Mouse (Mus musculus) right cerebral cortex, postnatal 14 days (tissue): Measurements from ENCODE around the gene Uvrag.
A peak's percentile ranks its signal among the peaks of the same experiment; 100 is the strongest.

Experiments used
- DNase-seq: peaks from one replicate; pipeline ENCODE4 v3.0.0; 2022

Uvrag gene

DNA sequence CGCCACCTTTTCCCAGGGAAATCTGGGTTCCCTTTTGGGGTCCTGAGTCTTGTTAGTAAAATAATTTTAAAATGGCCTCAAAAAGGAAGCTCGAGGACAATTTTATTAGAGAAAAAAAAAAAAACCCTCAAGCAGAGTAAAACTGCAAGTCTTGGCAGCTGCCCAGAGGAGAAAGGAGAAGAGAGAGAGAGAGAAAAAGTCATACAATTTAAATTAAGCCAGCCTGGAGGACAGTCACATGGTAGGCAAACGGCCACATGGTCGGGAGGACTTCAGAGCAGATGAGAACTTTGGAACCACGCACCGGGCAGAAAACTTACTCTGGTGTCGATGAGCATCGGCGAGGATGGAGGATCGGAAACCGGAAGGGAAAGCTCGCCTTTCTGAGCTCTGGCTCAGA, 269.1 kb downstream of the Uvrag start:
- peak; percentile 25 for DNase-seq

DNA sequence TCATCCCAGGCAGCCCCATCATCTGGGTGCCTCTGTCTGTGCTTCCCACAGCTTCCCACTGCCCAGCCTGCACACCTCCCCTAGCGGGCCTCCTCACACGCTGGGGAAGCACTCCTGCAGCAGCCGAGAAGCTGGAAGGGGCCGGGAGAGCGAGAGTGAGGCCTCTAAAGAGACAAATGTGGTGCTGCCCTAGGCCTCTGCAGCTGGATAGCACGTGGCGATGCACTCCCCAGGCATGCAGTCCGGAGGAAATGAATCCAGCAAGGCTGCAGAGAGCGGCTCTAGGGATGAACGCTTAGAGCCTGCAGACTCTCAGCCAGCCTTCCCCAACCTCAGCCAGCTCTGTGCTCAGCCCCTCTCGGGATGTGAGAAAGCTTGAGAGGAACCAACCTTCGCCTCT, 270.1 kb downstream of the Uvrag start:
- DNase-seq, result no peak

DNA sequence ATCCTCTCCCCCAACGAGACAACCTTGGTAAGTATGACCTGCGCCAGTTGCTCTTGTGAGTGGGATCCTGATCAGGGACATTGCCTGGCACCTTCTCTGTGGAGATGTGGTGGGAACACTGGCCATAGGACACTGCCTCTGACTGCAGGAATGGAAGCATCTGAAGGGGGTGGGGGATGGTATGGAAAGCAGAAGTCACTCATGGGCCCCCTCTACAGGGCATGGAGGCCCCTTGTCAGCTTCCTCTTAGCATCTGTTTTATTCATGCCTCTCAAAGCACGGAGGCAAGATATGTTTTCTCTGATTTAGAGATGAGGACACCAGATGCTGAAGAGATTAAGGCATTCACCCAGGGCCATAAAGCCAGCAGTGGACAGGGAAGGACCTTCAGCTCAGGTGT, 271.9 kb downstream of the Uvrag start:
- no peak for DNase-seq

DNA sequence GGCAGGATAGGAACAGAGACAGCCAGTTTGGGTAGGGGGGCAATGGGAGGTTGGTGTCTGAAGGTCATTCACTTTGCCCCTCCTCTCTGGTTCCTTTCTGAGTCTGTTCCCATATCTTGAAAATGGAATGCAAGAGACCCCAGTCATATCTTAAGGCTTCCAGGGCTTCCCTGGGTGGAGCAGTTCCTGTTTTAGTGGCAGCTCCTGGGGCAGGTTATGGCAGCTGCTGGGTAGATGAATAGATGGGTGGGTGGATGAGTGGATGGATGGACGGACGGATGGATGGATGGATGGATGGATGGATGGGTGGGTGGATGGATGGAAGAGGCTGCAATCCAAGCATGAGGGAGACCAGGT, 273.2 kb downstream of the Uvrag start:
- DNase-seq, result no peak

DNA sequence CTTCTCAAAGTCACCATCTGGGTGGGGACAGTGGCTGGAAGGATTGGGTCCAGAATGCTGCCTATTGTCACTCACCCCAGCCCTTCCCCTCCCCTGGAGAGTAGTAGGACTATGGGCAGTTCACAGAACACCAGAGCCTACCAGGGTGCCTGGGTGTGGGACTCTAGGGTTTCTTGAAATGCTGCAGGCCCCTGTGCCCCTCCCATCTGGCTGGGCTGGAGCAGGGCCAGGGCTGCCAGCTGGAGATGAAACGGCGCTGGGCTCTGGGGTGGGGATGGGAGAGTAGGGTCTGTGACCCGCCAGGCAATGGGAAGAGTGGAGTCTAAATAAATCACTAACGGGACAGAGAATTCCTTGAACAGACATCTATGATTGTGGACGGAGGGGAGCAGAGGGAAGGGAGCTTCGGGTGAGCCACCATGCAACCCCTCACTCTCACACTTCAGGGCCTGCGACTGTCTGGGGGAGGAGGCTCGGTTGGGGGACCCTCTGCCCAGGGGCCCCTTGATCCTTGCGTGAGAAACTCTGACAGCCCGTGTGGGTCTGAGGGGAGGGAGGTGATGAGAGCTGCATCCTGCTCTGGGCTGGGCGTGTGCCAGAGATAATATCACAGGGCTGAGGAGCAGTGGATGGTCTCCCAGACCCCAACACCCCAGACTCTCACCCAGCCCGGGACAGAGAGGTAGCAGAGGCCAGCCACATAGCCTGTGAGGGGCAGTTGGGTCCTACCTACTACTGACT, 273.7 kb downstream of the Uvrag start:
- no peak for DNase-seq

DNA sequence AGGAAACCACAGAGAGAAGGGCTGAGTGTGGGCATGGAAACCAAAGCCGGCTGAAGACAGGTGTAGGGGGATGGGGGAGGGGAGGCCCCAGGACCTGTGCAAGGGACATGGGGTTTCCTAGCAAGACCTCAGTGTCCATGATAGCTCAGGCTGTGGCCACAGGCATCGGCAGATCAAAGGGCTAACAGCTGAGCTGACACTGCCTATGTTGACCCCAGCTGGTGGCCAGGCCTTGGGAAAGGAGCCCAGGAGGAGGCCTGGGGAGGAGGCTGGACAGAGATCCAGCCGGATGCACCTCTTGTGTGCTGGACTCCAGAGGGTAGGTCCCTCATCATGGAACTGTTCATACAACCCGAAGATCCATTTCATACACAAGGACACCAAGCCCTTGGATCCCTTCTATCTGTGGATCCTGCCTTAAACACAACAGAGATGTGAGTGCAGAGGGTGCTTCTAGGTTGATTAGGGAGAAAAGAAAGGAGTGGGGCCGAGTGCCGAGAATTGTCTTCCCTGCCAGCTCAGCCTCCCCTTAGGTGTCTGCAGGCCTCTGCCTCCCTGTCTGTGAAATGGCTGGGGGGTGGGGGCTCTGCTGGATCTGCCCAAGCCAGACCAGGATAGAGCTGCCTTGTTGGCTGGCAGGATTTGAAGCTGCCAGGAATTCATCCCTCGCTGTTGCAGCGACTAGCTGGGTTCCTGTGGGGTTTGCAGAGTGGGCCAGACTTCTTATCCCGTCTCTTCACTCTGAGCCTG, 276.8 kb downstream of the Uvrag start:
- no peak for DNase-seq

DNA sequence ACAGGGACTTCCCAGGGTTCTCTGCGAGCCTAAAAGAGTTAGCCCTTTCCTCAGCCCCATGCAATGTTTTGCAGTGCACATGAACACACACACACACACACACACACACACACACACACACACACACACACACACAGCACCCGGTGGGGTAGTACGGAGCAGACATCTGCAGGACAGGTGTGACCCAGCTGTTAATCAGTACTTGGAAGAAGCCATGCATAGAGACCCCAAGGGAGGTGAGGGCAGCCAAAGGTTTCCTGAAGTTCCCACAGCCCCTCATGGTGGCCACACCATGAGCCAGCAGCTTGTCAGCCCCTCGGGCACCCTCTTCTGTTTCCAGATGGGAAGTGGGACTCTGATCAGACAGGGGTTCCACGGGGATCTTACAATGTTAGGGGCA, 277.9 kb downstream of the Uvrag start:
- DNase-seq, result no peak

DNA sequence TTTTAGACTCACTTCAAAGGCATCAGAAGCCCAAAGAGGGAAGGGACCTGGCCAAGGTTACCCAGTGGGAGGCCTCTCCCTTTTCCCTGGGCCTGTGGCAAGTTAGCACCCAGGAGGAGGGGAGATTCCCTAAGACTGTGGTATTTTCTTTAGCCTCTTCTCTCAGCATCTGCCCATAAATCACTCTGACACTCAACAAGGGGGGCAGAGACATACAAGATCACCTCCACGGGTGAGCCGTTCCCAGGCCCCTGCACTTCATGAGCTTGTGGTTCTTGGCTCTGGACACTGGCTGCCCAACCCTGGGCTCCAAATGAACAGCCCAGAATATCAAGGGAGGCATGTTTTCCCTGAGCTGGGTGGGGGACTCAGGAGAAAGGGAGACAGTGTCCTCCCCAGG, 279.9 kb downstream of the Uvrag start:
- DNase-seq, result no peak

DNA sequence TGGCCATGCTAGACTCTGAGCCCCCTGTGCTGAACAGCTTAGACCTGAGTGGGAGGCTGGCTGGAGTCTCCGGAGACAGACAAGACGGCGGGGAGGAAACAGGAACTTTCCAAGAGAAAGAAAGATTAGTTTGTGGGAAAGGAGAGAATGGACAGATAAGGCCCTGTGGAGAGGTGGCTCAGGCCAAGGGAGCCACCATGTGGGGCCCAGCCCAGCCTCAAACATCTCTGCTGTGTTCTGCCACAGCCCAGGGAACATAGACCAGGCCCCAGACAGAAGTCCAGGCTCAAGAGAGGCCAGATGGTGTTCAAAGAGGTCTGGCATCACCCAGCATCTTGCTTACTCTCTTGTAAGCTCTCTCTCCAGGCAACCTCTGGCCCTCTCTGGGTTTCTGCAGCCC, 283.8 kb downstream of the Uvrag start:
- no peak for DNase-seq

DNA sequence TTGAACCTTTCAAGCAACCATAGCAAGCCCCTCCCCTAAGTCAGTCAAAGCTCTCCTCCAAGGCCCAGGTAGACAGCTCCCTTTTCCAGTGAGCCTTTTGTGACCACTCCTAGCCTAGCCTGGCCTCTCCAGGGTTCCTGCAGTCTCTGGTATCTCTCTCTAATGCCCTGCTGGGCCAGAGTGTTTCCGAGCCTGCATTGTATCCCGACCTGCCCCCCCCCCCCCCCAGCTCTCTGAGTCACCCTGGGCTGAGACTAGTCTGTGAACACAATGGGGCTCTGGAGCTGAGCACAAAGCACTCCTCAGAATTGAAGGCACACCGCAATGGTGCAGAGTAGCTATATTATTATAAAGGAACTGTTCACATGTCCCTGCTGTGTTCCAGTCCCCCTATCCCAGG, 284.8 kb downstream of the Uvrag start:
- DNase-seq, result no peak

DNA sequence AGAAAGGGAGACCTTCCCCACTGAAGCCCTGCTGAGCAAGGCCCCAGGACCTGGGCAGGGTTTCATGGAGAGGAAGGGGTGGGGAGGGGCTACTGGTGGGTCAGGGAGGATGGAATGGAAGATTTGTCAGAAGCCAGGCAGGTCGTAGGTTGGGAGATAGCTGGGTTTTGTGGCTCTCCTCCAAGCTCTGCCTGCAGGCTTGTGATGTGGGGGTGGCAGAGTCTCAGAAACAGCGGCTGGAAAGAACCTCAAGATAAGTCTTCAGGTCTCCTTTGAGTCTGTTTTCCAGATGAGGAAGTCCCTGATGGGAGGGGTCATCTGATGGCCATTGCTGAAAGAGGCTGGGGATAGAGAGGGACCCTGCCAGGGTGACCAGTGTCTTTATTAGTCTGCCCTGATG, 285.6 kb downstream of the Uvrag start:
- no peak for DNase-seq

DNA sequence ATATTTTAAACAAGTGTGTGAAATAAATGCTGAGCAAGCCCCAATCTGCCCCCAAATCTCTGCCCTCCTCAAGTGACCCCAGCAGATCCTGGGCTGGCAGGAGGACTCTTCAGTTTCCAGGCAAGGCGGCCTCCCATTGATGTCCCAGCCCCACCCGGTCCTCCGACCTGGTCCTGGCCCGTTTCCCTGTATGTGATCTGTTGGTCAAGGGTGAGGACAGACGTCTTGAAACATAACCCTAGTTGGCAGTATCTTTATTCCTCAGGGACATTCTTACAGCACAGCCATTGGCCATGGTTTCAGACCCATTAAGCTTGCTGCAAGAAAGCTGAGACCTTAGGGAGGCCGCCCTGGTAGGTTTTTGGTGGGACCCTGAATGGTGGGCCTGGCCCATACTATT, 287.1 kb downstream of the Uvrag start:
- DNase-seq, result no peak

DNA sequence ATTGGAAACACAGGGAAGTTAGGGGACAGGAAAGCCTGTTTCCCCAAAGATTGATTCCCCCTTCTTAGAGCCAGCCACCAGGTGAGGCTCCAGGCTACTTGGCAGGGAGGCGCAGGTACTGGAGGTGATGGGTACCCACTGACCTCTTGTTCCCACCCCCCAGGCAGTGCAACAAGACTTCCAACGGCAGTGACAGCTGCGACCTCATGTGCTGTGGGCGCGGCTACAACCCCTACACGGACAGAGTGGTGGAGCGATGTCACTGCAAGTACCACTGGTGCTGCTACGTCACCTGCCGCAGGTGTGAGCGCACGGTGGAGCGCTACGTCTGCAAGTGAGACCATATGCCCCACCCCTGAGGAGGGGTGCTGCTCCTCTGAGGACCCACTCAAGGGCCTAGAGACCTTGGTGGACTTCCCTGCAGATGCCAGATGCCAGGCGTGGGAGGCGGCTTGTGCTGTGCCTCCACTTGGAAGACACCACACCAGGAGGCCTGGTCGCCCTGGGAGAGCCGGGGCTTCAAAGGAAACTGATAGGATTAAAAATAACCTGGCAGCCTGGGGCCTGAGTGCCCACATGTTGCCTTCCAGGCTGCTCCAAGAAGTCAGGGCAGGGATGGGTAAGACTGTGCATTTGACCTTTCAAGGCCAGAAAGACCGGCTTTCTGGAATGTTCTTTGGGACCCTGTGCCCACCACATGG, 287.8 kb downstream of the Uvrag start:
- no peak for DNase-seq

DNA sequence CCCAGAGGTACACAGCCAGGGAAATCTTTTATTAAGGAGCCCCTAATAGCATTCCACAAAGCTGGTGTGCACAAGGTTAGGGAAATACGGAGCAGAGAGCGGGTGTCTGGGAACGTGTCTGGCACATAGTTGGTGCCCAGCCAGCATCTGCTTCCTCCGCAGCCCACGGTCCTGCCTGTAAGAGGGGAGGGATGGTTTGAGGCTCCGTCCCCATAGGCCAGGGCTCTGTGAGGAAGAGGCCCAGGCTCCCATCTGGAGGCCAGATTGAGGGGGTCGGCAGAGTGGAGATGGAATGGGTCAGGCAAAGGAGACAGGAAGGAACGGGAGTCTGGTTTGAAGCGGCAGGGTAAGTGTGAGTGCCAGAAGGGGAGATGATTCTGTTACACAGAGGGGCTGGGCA, 289.7 kb downstream of the Uvrag start:
- no peak for DNase-seq

DNA sequence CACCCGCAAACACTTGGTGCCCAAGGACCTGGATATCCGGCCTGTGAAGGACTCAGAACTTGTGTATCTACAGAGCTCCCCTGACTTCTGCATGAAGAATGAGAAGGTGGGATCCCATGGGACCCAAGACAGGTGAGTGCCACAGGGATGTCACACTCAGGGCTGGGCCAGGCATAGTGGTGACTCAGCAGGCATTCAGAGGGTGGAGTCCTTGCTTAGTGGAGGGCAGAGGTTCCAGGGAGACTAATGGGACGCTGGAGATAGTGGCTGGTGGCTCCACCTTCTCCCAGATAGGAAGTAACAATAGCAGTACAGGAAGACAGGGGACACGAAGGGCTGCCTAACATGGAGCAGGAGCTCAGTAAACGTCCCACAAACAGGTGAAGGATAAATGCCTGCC, 290.6 kb downstream of the Uvrag start:
- no peak for DNase-seq

DNA sequence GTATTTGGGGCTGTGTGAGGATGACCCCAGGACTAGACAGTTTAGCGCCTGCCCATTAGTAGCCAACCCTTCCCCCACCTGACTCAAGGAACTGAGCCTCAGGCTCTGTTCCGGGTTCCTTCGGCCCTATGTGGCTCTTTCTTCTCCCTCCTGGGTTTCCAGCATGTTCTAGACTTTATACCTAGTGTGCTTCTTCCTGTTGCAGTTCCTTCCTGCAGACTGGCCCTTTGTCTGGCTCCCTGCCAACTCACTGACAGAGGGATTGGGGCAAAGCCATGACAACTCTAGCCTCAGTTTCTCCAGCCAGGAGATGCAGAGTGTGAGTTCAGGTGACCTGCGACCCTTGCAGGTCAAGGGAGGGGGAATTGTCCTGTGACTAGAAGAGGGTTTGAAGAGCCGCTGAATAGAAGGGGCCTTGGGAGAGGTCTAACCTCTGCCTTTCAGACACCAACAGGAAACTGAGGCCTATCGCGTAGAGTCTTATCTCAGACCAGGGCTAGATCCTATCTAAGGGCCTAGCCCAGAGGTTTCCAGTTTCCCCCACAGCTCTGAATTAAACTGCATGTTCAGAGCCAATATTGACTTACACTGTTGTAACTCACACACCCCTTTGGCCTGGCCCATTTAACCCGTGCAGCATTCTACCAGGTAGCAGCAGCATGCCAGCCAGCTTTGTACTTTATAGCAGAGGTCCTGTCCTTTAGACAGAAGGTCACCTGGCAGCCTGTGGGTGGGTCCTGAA, 291.9 kb downstream of the Uvrag start:
- DNase-seq, result no peak

DNA sequence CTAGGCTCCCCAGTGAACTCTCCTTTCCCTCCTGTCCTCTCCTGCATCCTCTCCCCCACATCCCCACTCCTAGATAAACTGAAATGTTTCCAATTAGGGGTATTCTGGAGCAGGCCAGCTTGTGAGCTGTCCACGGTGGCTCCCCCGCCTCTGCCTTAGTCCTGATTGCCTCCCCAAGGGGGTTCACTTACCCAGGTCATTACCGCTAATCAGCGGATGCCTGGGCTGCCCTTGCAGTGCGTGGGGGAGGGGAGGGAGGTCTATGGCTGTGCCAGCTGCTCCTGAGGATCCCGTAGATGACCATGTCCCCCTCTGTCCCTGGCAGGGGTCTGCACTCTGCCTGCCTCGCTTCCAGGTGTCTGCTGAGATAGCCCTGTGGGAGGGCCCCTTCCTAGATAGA, 297.3 kb downstream of the Uvrag start:
- DNase-seq, result no peak

DNA sequence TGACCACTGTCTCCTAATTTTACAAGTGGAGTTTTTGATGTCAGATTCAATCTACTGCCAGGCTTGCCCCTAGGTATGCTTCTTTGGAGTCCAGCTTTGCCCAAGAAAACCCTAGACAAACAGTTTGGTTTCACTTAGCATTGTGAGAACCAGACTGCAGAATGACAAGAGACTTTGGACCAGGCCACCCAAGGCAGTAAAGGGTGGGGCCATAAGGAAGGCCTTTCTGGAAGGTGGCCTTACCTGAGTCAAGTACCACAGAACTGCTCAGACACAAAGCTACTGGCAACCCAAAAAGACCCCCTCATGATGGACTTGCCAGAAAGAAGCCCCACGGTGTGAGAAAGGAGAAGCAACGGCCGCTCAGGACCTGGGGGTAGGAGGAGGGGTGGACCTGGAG, 297.9 kb downstream of the Uvrag start:
- no peak for DNase-seq

DNA sequence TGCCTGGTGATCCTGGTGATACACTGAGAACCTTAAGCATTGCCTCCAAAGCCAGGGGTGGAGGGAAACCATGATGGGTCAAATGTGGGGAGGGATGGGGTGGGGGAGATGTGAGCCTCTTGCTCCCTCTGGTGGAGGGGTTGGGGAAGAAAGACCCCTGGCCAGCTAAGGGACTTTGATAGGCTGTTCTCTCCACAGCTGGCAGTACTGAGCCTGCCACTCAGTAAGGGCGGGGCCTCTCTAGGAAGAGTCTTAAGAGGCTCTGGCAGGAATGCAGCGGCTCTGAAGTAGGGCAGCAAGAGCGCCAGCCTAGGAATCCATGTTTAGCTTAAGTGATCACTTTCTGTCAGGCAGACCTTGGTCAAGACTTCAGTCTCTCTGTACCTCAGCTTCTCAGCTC, 299.1 kb downstream of the Uvrag start:
- no peak for DNase-seq

DNA sequence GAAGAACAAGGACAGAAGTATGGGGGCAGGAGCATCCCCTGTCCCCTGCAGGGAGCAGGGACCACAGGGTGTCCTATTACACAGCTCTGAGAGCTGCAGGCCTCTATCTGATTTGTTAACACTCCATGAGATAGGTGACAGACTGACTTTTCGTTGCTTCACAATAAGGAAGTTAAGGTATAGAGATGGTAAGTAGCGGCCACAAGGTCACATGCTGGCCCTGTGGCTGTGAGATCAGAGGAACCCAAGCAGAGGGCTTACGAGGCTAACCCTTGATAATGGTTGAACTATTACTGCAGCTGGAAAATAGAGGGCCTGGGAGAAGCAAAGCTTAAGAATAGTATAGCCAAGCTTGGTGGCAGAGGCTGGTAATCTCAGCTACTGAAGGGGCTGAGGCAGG, 300.2 kb downstream of the Uvrag start:
- no peak for DNase-seq

DNA sequence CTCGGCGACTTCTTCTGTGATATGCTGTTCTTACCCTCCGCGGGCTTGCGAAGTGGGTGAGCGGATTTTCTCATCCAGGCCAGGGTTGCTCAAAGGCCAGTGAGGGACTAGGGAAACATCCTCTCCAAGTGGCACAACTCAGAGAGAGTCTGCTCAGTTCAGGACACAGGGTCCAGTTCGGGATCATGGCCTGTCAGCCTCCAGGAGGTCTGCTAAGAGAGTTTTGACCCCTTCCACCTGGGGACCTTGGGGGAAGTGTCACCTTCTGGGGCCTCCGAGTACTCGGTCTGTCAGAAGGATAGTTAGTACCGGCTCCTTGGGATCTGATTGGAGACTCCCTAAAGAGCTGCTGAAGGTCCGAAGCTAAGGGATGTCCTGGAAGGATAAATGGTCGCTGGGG, 301.6 kb downstream of the Uvrag start:
- DNase-seq, result no peak

DNA sequence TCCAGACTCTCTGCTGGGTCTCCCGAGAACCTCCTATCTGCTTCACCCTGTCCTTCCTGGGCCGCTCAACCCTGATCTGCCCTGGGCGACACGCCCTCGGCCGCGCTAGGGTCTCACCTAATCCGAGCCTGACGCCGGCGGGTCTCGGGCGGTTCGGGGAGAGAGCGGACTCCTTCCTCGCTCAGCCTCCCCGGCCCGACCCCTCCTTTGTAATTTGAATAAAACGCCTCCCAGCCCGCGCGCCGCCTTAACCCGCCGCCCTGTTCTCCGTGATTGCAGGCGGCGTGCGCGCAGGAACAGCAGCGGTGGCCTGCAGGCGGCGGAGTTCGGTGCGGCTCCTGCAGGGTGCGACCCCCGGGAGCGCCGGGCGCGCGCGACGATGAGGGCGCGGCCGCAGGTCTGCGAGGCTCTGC, 302.2 kb downstream of the Uvrag start:
- DNase-seq, result peak; percentile 47

DNA sequence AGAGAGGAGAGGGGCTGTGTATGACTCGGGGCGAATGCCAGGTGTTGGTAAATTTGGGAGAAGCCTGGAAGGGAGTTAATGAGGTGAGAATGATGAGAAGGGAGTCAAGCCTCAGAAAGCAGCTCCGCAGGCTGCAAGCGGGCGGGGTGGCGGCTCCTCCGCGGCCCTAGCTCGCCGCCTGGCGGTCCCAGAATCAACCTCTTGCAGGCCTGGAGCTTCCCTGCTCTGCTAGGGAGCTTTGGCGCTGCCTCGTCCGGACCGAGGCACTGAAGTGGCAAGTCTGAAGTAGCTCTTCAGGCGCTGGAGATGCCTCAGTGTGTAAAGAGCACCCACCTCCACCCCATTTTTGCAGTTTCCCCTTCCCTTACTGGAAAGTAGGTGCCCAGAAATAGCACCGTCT, 303.0 kb downstream of the Uvrag start:
- DNase-seq, result peak; percentile 80

DNA sequence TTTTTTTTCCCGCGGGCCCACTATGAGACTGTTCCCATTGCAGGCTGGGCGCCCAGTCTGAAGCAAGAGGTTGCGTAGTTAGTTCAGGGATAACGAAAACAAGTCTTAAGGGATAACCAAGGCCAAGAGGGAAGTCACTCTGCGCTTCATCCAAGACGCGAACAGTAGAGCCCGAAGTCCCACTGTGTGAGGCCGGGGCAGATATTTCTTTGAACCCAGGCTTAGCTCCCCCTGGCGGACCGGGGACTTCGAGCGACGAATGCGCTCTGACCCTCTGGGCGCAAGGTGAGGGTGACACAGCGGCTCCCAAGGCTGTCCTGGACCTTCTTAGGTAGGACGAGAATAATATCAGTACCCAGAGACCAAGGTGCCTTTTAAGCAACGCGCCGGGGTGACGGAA, 304.3 kb downstream of the Uvrag start:
- DNase-seq, result peak; percentile 72
